Mouse (Mus musculus) liver, embryonic 11.5 days (tissue): ENCODE measurements around the gene Krtcap3. TPM values are rescaled to one million over a fixed set of nuclear protein-coding genes. Genes with fewer than 3 reads are reported as not detected.

ENCODE experiments used
- ATAC-seq: fragments of 200-750 bp; cut with Nextera tagmentation; replicated peaks from 2 replicates; pipeline ENCODE4 v1.8.0; 2017; ENCODE audit warnings: moderate number of reproducible peaks, mild to moderate bottlenecking, moderate TSS enrichment, moderate library complexity; ENCODE audit not compliant: low FRiP score
- DNase-seq: peaks from one replicate; pipeline ENCODE4 v3.0.0-alpha.2; 2017; ENCODE audit warnings: low spot score
- H3K27ac ChIP-seq: fragments of 300-500 bp; sonication (generic); 2 replicates; pipeline ENCODE4 v1.5.1; 2014; ENCODE audit warnings: mild to moderate bottlenecking, low read depth, low read length, control low read depth
- H3K27me3 ChIP-seq: fragments of 300-500 bp; sonication (generic); replicated peaks from 2 replicates; pipeline ENCODE4 v1.6.1; 2014; ENCODE audit warnings: low read length, mixed read lengths; ENCODE audit not compliant: control insufficient read depth, insufficient read depth
- H3K36me3 ChIP-seq: fragments of 300-500 bp; sonication (generic); 2 replicates; pipeline ENCODE4 v1.6.1; 2014; ENCODE audit warnings: mild to moderate bottlenecking, low read length, moderate library complexity, mixed read lengths; ENCODE audit not compliant: control insufficient read depth, insufficient read depth
- H3K4me1 ChIP-seq: fragments of 300-500 bp; sonication (generic); replicated peaks from 2 replicates; pipeline ENCODE4 v1.6.1; 2014; ENCODE audit warnings: low read length, mixed read lengths; ENCODE audit not compliant: control insufficient read depth, insufficient read depth
- H3K4me2 ChIP-seq: fragments of 300-500 bp; sonication (generic); 2 replicates; pipeline ENCODE4 v1.6.1; 2014; ENCODE audit warnings: mild to moderate bottlenecking, control low read depth, moderate library complexity
- H3K4me3 ChIP-seq: fragments of 300-500 bp; sonication (generic); 2 replicates; pipeline ENCODE4 v1.5.1; 2014; ENCODE audit warnings: low read depth, low read length, control low read depth
- H3K9ac ChIP-seq: fragments of 300-500 bp; sonication (generic); 2 replicates; pipeline ENCODE4 v1.6.1; 2014; ENCODE audit warnings: low read depth, low read length, control low read depth
- H3K9me3 ChIP-seq: fragments of 300-500 bp; sonication (generic); 2 replicates; pipeline ENCODE4 v1.6.1; 2016; ENCODE audit warnings: low read length, inconsistent platforms, mixed read lengths; ENCODE audit not compliant: control insufficient read depth
- WGBS: fragments of 180-500 bp; shearing (Covaris S2); extraction: QIAGEN DNeasy Blood & Tissue Kit; methylation state at CpG from one replicate; pipeline ENCODE4 v1.1.7; 2014; 5-methylcytosine and 5-hydroxymethylcytosine counted together
- polyA plus RNA-seq: library from polyadenylated mRNA; unstranded; fragments of >200 nt; fragmentation: Nextera tagmentation; extraction: Ambion mirVana; gene quantifications from 2 replicates; pipeline ENCODE4 v1.2.1, GENCODE M21; 2014

Gene Krtcap3
- polyA plus RNA-seq, 1 experiment from 2014 or later, result 11.6 TPM

GRCm38 (mm10) chr5:31290521-31291360, 39.2 kb downstream of the Krtcap3 start, which contains the start of gene Ift172:
Gene Ift172, minus strand, starts transcription at chr5:31291116.
- Histone ChIP-seq H3K4me3 (peak within 1 kb of the TSS; percentile 60), H3K4me1 (peaks cover 20% of the 10 kb centered on the region), H3K27me3 (no peaks in the 10 kb centered on the region), H3K27ac (peak within 1 kb of the TSS; percentile 40; the same call in 1 of the 2 replicates), H3K36me3 (no peaks in the 10 kb centered on the region; the same call in 1 of the 2 replicates), H3K4me2 (peak within 1 kb of the TSS; percentile 84), H3K9me3 (no peaks in the 10 kb centered on the region), H3K9ac (peak within 1 kb of the TSS; percentile 55)
- WGBS, result 3% methylated on average over 45 of the region's 45 CpGs
- DNase-seq, result peak; percentile 88
- peak; percentile 95 for ATAC-seq

GRCm38 (mm10) chr5:31291361-31291688, 39.8 kb downstream of the Krtcap3 start:
- H3K9me3 ChIP-seq, result no peaks in the 10 kb centered on the region
- H3K36me3 ChIP-seq, result no peaks in the 10 kb centered on the region; the same call in 1 of the 2 replicates
- 6% methylated on average over 9 of the region's 9 CpGs for WGBS
- H3K27ac ChIP-seq, result peak overlapping the region; percentile 40; the same call in 1 of the 2 replicates
- no peak for DNase-seq
- H3K4me1 ChIP-seq, result peaks cover 20% of the 10 kb centered on the region
- ATAC-seq, result peak; percentile 50; the same call in 1 of the 2 replicates
- peak overlapping the region; percentile 60 for H3K4me3 ChIP-seq
- peak overlapping the region; percentile 84 for H3K4me2 ChIP-seq
- H3K27me3 ChIP-seq, result no peaks in the 10 kb centered on the region
- peak overlapping the region; percentile 52 for H3K9ac ChIP-seq

- DNase-seq (peak; percentile 35), ATAC-seq (0 out of 2 replicates have a peak, but pooled peaks have one; percentile 3)
- 11% methylated on average over 27 of the region's 29 CpGs for WGBS
- Histone ChIP-seq H3K9me3 (no peaks in the 10 kb centered on the region), H3K36me3 (no peaks in the 10 kb centered on the region; the same call in 1 of the 2 replicates), H3K4me1 (peaks cover 15% of the 10 kb centered on the region), H3K27ac (no peak overlapping the region), H3K4me2 (peak overlapping the region; percentile 97), H3K9ac (peak overlapping the region; percentile 73), H3K27me3 (no peaks in the 10 kb centered on the region), H3K4me3 (peak overlapping the region; percentile 71)
Measured at GRCm38 (mm10) chr5:31294964-31295605, 43.6 kb downstream of the Krtcap3 start.

GRCm38 (mm10) chr5:31295606-31296141, 44.2 kb downstream of the Krtcap3 start, which contains the start of gene Fndc4:
Gene Fndc4, minus strand, starts transcription at chr5:31296080.
- H3K4me3 ChIP-seq, result peak within 1 kb of the TSS; percentile 71
- no peaks in the 10 kb centered on the region for H3K27me3 ChIP-seq
- under 1% methylated on average over 41 of the region's 46 CpGs for WGBS
- peaks cover 13% of the 10 kb centered on the region; the same call in 1 of the 2 replicates for H3K4me1 ChIP-seq
- DNase-seq (peak; percentile 56), ATAC-seq (peak; percentile 22; the same call in 1 of the 2 replicates)
- H3K4me2 ChIP-seq, result peak within 1 kb of the TSS; percentile 97
- 0 out of 2 replicates have a peak within 1 kb of the TSS, but pooled peaks have one; percentile 36 for H3K27ac ChIP-seq
- no peaks in the 10 kb centered on the region for H3K9me3 ChIP-seq
- no peaks in the 10 kb centered on the region; the same call in 1 of the 2 replicates for H3K36me3 ChIP-seq
- H3K9ac ChIP-seq, result peak within 1 kb of the TSS; percentile 73

GRCm38 (mm10) chr5:31297047-31297757, 45.7 kb downstream of the Krtcap3 start, which contains the start of gene Gckr:
Gene Gckr, plus strand, starts transcription at chr5:31297443.
- no peaks in the 10 kb centered on the region for H3K27me3 ChIP-seq
- WGBS, result 52% methylated on average over 13 of the region's 13 CpGs
- H3K4me3 ChIP-seq, result no peak within 1 kb of the TSS

GRCm38 (mm10) chr5:31297981-31298380, 46.5 kb downstream of the Krtcap3 start:
- WGBS, result 71% methylated on average over 3 of the region's 3 CpGs
- H3K4me2 ChIP-seq, result peak overlapping the region; percentile 28; the same call in 1 of the 2 replicates
- H3K4me3 ChIP-seq, result no peak overlapping the region
- no peaks in the 10 kb centered on the region; the same call in 1 of the 2 replicates for H3K36me3 ChIP-seq
- no peak for DNase-seq
- no peak overlapping the region for H3K9ac ChIP-seq
- H3K27ac ChIP-seq, result no peak overlapping the region
- ATAC-seq, result no peak
- H3K4me1 ChIP-seq, result peaks cover 10% of the 10 kb centered on the region; the same call in 1 of the 2 replicates
- H3K27me3 ChIP-seq, result no peaks in the 10 kb centered on the region
- no peaks in the 10 kb centered on the region for H3K9me3 ChIP-seq

More at GRCm38 (mm10) chr5:31297047-31297757, 45.7 kb downstream of the Krtcap3 start, which contains the start of gene Gckr:
- Histone ChIP-seq H3K36me3 (no peaks in the 10 kb centered on the region; the same call in 1 of the 2 replicates), H3K27ac (no peak within 1 kb of the TSS), H3K9me3 (no peaks in the 10 kb centered on the region), H3K4me1 (peaks cover 10% of the 10 kb centered on the region; the same call in 1 of the 2 replicates), H3K9ac (no peak within 1 kb of the TSS), H3K4me2 (peak within 1 kb of the TSS; percentile 28; the same call in 1 of the 2 replicates)
- no peak for ATAC-seq
- DNase-seq, result no peak

- Histone ChIP-seq H3K4me2 (no peak overlapping the region), H3K4me3 (no peak overlapping the region), H3K27me3 (no peaks in the 10 kb centered on the region), H3K9me3 (no peaks in the 10 kb centered on the region), H3K27ac (no peak overlapping the region), H3K9ac (no peak overlapping the region), H3K4me1 (peaks cover 10% of the 10 kb centered on the region; the same call in 1 of the 2 replicates), H3K36me3 (no peaks in the 10 kb centered on the region; the same call in 1 of the 2 replicates)
- WGBS, result 35% methylated on average over 2 of the region's 2 CpGs
- no peak for DNase-seq
- no peak for ATAC-seq
Measured at GRCm38 (mm10) chr5:31298486-31298885, 47.0 kb downstream of the Krtcap3 start.
